Mouse (Mus musculus): Measurements from ENCODE around the gene Celf2. TPM values are rescaled to one million over a fixed set of nuclear protein-coding genes. Genes with fewer than 3 reads are reported as not detected.

Gene Celf2
- polyA plus RNA-seq, 1 experiment = 39.9 TPM

DNA sequence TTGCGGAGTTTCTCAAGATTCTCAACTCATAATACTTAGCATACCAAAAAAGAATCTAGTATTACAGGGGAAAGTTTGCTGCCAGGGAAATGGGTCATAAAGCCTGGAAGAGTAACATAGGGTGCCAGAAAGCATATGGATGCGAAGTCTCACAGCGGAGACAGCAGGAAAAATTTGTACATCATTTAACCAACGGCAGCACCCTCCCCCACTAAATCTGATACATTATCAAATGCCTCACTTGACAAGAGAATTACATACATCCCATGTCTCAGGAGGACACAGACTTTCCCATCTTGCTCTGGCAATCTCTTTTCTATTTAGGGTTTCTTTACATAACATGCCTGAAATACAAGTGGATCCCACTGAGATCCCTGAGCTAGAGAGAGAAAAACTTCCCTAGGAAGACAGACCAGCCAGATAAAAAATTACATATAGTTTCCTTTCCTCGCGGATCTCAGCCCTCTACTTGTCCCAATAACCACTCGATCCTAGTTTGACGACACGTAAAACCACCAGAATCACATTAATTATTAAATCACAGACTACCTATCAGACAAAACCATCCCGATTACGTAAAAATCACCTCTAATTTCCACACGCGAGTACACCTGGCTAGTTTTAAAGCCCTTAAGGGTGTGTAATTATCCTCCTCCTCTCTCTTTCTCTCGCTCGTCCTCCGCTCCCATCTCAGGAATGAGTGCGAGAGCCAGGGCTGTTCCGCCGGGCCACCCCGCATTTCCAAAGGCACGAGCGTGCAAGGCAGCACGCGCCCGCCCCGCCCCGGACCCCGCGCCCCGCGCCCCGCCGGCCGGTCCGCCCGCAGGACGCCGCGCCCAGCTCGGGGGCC, 637.9 kb downstream of the Celf2 start:
- no peak for DNase-seq (ENCODE audit: low spot score)

DNA sequence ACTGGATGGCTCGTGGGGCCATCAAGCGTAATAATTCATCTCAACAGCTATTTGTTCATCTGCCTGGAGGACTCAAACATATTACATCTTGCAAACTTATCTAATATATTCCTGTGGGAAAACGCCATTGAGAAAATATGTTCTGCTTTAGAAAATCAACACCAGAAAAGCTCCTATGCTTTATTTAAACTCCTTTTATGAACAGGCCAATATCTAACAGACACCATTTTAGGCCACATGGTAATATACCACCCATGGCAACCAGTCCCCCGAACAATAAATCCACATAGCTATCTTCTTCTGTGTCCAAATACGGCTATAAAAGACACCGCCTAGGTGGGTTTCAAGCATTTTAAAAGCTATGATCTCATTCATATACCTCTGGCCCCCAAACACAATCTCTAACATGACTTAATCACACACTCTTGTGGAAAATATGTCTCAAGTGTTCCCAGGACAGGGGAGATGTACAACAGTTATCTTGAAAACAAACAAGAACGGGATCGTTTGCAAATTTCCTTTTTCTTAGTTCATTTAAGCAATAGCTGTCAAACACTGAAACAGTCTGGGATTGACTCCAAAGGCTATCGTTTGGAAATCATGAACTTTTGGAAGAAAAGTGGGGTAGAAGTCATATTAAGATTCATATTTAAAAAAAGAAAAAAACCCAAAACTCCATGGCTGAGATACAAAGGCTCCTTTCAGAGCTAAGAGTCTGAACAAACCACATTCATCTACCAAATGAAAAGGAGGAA, 639.2 kb downstream of the Celf2 start:
- DNase-seq (ENCODE audit: low spot score) = no peak

GRCm38 (mm10) chr2:6867297-6867696, 642.1 kb downstream of the Celf2 start:
- DNase-seq (ENCODE audit: low spot score) = no peak

DNA sequence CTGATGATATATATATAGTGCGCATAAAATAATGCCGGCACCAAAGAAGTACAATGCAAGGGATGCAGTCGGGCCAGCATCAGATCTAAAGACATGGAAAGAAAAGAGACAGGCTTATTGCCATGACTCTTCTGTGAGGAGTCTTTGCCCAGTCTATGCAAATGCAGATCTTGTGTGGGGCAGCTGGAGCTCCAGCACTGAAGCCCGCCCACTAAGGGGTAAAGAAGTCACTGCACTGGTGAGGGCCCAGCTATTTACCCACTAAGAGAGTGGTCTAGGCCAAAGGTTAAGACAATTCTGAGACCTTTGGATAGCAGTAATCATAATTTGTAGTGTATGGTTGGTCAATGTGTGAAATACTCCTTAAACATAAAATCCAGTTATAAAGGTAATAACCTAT, 643.6 kb downstream of the Celf2 start:
- no peak for DNase-seq (ENCODE audit: low spot score)

DNA sequence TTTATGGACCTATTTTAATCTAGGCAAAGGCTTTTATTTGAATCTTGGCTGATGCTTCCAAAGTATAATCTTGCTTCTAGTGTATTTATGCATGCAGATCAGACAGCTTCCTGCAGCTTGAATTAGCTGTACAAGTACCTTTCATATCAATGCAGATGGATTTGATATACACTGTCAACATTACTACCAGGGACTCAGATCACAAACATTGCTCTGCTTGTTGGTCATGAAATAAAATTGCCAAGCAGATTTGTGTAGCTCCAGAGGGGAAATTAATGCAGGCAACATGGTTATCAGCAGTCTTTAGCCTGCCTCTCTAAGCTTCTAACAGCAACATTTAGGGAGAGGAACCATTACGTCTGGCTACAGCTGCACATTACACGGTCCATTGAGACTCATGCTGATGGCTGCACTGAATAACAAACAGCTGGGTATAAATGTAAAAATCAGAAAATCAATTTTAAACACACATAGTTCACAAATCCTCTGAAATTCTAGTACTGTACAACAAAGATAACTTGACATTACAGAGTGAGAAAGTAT, 659.2 kb downstream of the Celf2 start:
- no peak for DNase-seq (ENCODE audit: low spot score)

DNA sequence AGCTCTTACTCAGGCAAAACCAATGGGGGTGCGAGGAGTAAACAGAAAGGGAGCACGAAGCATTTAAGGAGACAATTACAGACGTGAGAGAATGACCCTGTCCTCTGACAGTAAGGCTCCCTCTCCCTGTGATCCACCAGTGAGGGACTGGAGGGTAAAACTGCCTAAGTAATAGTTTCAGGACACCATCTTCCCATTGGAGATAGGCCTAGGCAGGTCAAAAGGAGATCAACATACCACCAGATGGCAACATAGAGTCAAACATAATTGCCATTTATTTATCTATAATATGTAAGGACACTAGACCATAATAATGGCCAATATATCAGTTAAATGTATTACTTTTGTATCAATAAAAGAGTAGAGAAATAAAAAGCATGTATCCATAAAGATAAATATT, 660.0 kb downstream of the Celf2 start:
- no peak for DNase-seq (ENCODE audit: low spot score)

DNA sequence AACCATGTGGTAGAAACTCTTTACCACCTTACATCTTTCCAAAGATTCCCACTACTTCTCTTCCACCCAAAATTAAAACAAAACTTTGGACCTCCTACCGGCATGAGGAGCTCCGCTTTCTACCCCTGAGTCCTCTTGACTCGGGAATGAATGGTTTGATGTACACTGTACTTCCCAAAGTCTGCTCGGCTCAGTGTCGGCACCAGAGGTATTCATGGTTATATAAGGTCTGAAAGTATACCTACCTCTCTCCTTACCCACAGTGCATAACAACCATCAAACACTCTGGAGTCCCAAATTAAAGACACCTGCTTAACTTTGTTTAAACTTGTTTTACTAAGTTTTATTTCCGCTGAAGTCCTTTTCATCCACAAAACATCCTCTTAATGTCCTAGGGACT, 679.3 kb downstream of the Celf2 start:
- no peak for DNase-seq (ENCODE audit: low spot score)

DNA sequence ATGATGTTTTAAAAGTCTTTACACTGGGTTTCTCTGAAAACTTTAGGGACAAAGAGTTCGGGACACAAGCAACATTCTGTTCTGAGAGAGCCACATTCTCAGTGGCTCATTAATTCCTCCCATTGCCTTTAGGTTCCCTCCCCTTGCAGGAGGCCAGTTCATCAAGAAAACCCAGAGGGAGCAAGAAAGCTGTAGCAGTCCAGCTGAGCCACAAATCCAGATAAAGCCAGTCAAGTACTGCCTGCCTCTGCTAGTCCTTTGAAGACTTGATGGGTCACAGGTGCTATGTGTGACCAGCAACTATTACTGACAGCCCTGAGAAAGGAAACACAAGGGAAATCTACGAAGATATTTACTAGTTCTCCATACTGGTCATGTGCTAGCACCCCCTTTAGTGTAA, 681.8 kb downstream of the Celf2 start:
- DNase-seq (ENCODE audit: low spot score) = no peak

GRCm38 (mm10) chr2:6823021-6823420, 686.3 kb downstream of the Celf2 start:
- DNase-seq (ENCODE audit: low spot score) = no peak

- DNase-seq (ENCODE audit: low spot score) = no peak
These were observed 687.8 kb downstream of the Celf2 start for GRCm38 (mm10) chr2:6821593-6821992.

- no peak for DNase-seq (ENCODE audit: low spot score)
These were observed 694.1 kb downstream of the Celf2 start for GRCm38 (mm10) chr2:6815281-6815680.

- no peak for DNase-seq (ENCODE audit: low spot score)
These were observed 700.6 kb downstream of the Celf2 start for GRCm38 (mm10) chr2:6808736-6809135.

- no peak for DNase-seq (ENCODE audit: low spot score)
These were observed 712.6 kb downstream of the Celf2 start for GRCm38 (mm10) chr2:6796754-6797153.

GRCm38 (mm10) chr2:6795995-6796588, 713.3 kb downstream of the Celf2 start:
- DNase-seq (ENCODE audit: low spot score) = no peak

- DNase-seq (ENCODE audit: low spot score) = no peak
These were observed 714.5 kb downstream of the Celf2 start for GRCm38 (mm10) chr2:6794858-6795257.

GRCm38 (mm10) chr2:6790876-6791275, 718.5 kb downstream of the Celf2 start:
- no peak for DNase-seq (ENCODE audit: low spot score)

DNA sequence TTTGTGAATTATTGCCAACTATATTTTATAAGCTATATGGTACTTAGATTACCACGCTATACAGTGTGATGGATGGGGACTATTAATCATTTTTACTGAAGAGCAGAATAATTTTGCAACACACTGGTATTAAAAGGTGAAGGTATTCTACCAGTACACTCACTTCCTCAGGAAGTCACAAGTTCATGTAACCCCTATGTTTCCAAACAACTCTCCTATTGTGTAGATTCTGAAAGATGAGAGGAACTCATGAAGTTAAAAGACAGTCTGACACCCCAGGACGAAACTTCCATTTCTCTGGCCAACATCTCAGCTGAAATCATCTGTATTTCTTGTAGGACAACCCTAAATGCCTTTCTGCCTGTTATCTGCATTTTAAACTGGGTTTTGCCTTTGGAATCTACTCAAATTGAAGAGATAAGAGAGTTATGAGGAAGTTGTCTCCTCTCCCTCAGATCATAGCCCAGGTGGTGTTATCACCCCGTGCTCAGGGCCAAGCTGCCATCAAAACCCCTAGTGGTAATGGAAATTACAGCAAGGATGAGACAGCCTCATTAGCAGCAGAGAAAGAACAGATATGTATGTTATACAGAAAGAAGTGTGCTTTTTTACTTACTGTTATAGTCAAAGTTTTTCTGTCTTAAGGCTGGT, 722.7 kb downstream of the Celf2 start:
- no peak for DNase-seq (ENCODE audit: low spot score)

- DNase-seq (ENCODE audit: low spot score) = no peak
These were observed 739.1 kb downstream of the Celf2 start for GRCm38 (mm10) chr2:6770214-6770613.

DNA sequence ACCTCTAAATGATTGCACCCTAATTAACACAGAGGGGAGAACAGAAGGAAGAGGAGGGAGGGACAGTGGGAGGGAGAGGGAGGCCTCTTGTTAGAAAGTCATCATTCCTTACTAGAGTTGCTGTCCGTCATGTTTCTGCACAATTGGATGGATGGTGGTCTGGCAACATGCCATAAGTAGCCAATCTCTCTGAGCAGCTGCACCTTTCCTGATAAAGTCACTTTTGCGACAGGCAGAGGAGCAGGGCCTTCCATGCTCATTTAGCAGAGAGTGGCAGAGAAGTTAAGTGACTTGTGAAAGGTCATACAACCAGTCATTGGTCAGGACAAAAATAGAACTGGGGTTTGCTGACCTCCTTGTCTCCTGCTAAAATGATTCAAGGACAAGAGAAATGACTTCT, 747.0 kb downstream of the Celf2 start:
- DNase-seq (ENCODE audit: low spot score) = no peak

DNA sequence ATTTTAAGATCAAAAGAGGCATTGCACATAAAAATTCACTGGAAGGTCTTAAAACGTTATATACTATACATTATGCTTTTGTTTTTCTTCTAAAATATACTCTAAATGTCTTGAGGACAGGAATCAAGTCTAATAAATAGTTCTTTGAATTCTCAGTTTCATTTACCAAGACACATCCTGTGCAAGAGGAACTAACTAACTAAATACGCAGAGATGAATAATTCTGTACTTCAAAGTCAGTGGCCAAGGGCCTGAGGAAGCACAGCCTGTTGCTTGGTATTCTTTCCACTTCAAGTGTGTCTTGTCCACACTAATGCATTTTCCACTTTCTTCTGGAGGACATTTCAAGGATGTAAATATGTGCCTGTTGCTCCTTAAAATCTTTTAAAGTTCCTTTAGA, 766.2 kb downstream of the Celf2 start:
- no peak for DNase-seq (ENCODE audit: low spot score)

DNA sequence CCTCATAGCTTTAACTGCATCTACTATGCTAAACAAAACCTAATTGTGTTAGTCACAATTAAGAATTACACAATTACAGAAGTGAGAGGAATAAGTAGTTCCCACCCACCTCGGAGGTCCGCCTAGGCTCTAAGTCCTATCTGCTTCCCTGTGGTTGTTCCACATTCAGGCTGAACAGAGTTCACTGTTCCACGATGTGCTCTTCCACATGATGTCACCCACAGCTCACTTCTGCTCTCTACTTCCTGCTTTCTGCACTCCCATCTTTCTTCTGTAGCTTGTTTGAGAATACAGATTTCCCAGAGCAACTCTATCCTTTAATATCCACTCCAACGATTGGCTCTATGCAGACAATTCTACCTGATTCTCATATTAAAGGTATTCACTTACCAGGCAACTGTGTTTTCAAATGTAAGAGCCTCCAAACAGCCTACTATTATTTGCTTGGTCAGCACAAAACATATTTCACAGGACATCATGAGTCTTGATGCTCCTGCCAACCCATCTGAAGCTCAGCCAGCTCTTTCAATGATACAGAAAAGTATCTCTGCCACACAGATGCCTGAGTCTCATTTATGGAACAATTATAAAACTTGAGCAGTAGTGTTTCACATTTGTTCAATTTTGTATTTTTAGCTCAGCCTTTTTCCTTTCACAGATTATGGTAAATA, 769.2 kb downstream of the Celf2 start:
- no peak for DNase-seq (ENCODE audit: low spot score)
